Mouse (Mus musculus): Measurements from ENCODE around the gene Ppp1r9a. TPM values are rescaled to one million over a fixed set of nuclear protein-coding genes. Genes with fewer than 3 reads are reported as not detected.

Ppp1r9a gene
- polyA plus RNA-seq, 2 experiments: 18.9 to 33.8 TPM

DNA sequence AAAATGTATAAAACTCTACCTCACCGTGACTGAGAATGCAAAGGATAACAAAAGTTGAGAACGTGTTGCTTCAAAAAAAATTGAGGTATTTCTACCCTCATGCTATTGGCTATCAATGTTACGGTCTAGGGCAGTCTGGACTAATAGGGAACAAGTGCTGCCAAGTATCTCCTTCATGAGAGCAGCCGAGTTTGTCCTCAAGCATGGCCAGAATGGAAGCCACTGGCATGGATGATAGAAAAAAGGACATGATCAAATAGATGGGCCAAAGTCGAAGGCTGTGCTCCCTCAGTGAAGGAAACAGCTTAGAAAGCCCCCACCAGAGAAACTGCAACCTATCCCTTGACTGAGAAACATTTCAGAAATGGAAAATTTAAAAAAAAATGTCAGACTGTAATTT lies 285.3 kb downstream of the Ppp1r9a start:
- H3K4me1 ChIP-seq (ENCODE audit: control insufficient read depth, insufficient read depth, low read length): 0 out of 2 replicates have a peak, but pooled peaks cover 9% of the 10 kb centered on the region
- H3K4me3 ChIP-seq (replicated peaks; ENCODE audit: low read length): no peak overlapping the region
- H3K9me3 ChIP-seq (ENCODE audit: control insufficient read depth, low read length): no peaks in the 10 kb centered on the region
- no peaks in the 10 kb centered on the region for H3K36me3 ChIP-seq (ENCODE audit: control insufficient read depth, insufficient read depth, low read length)
- no peak overlapping the region for H3K9ac ChIP-seq (ENCODE audit: low read depth, low read length, severe bottlenecking)
- WGBS: 65% methylated on average over 5 of the region's 5 CpGs
- no peak overlapping the region for H3K4me2 ChIP-seq (replicated peaks; ENCODE audit: low read depth, low read length, severe bottlenecking)
- no peak for TF ChIP-seq POLR2A (IDR thresholded peaks at IDR 0.05; ENCODE audit: borderline replicate concordance, extremely low read depth, insufficient read depth, insufficient read length)
- DNase-seq (ENCODE audit: low spot score): no peak
- ATAC-seq (ENCODE audit: low FRiP score, low read depth): no peak
- no peaks in the 10 kb centered on the region for H3K27me3 ChIP-seq (ENCODE audit: control insufficient read depth, insufficient read depth, low read length)
- no peak overlapping the region for H3K27ac ChIP-seq (replicated peaks; ENCODE audit: low read depth, low read length)

GRCm38 (mm10) chr6:5188938-5189337 lies 286.2 kb downstream of the Ppp1r9a start:
- H3K4me3 ChIP-seq (replicated peaks; ENCODE audit: low read length): no peak overlapping the region
- TF ChIP-seq POLR2A (IDR thresholded peaks at IDR 0.05; ENCODE audit: borderline replicate concordance, extremely low read depth, insufficient read depth, insufficient read length): no peak
- no peaks in the 10 kb centered on the region for H3K9me3 ChIP-seq (ENCODE audit: control insufficient read depth, low read length)
- H3K27me3 ChIP-seq (ENCODE audit: control insufficient read depth, insufficient read depth, low read length): no peaks in the 10 kb centered on the region
- H3K27ac ChIP-seq (replicated peaks; ENCODE audit: low read depth, low read length): no peak overlapping the region
- 72% methylated on average over 6 of the region's 6 CpGs for WGBS
- H3K4me1 ChIP-seq (ENCODE audit: control insufficient read depth, insufficient read depth, low read length): 0 out of 2 replicates have a peak, but pooled peaks cover 9% of the 10 kb centered on the region
- DNase-seq (ENCODE audit: low spot score) (no peak), ATAC-seq (ENCODE audit: low FRiP score, low read depth) (no peak)
- no peak overlapping the region for H3K4me2 ChIP-seq (replicated peaks; ENCODE audit: low read depth, low read length, severe bottlenecking)
- H3K9ac ChIP-seq (ENCODE audit: low read depth, low read length, severe bottlenecking): no peak overlapping the region
- H3K36me3 ChIP-seq (ENCODE audit: control insufficient read depth, insufficient read depth, low read length): no peaks in the 10 kb centered on the region

GRCm38 (mm10) chr6:5189507-5189906 lies 286.8 kb downstream of the Ppp1r9a start:
- ATAC-seq (ENCODE audit: low FRiP score, low read depth) (no peak), DNase-seq (ENCODE audit: low spot score) (no peak)
- H3K9me3 ChIP-seq (ENCODE audit: control insufficient read depth, low read length): no peaks in the 10 kb centered on the region
- H3K27me3 ChIP-seq (ENCODE audit: control insufficient read depth, insufficient read depth, low read length): no peaks in the 10 kb centered on the region
- TF ChIP-seq POLR2A (IDR thresholded peaks at IDR 0.05; ENCODE audit: borderline replicate concordance, extremely low read depth, insufficient read depth, insufficient read length): no peak
- H3K4me3 ChIP-seq (replicated peaks; ENCODE audit: low read length): no peak overlapping the region
- H3K27ac ChIP-seq (replicated peaks; ENCODE audit: low read depth, low read length): no peak overlapping the region
- 62% methylated on average over 4 of the region's 4 CpGs for WGBS
- H3K36me3 ChIP-seq (ENCODE audit: control insufficient read depth, insufficient read depth, low read length): no peaks in the 10 kb centered on the region
- H3K9ac ChIP-seq (ENCODE audit: low read depth, low read length, severe bottlenecking): no peak overlapping the region
- H3K4me2 ChIP-seq (replicated peaks; ENCODE audit: low read depth, low read length, severe bottlenecking): no peak overlapping the region
- H3K4me1 ChIP-seq (ENCODE audit: control insufficient read depth, insufficient read depth, low read length): 0 out of 2 replicates have a peak, but pooled peaks cover 9% of the 10 kb centered on the region

DNA sequence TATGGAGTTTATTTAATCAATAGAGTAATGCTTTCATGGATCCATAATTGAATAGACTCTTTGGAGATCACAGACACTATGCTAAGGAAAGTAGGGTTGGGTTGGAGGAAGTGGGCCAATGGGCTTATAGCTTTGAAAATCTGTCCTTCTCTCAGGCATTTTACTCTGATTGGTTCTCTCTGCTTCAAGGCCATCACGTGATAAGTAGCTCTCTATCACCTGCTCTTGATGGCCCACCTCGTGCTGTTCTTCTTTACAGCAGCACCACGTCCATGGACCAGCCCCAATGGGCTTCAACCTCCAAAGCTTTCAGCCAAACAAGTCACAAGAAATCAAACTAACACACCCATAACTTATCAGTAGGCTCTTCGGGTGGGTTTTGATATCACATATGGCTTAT lies 288.0 kb downstream of the Ppp1r9a start:
- 83% methylated on average over 4 of the region's 4 CpGs for WGBS
- H3K4me3 ChIP-seq (replicated peaks; ENCODE audit: low read length): no peak overlapping the region
- H3K4me1 ChIP-seq (ENCODE audit: control insufficient read depth, insufficient read depth, low read length): 0 out of 2 replicates have a peak, but pooled peaks cover 9% of the 10 kb centered on the region
- ATAC-seq (ENCODE audit: low FRiP score, low read depth) (no peak), DNase-seq (ENCODE audit: low spot score) (no peak)
- no peaks in the 10 kb centered on the region for H3K27me3 ChIP-seq (ENCODE audit: control insufficient read depth, insufficient read depth, low read length)
- no peak for TF ChIP-seq POLR2A (IDR thresholded peaks at IDR 0.05; ENCODE audit: borderline replicate concordance, extremely low read depth, insufficient read depth, insufficient read length)
- no peaks in the 10 kb centered on the region for H3K36me3 ChIP-seq (ENCODE audit: control insufficient read depth, insufficient read depth, low read length)
- no peaks in the 10 kb centered on the region for H3K9me3 ChIP-seq (ENCODE audit: control insufficient read depth, low read length)
- H3K4me2 ChIP-seq (replicated peaks; ENCODE audit: low read depth, low read length, severe bottlenecking): no peak overlapping the region
- H3K9ac ChIP-seq (ENCODE audit: low read depth, low read length, severe bottlenecking): no peak overlapping the region
- no peak overlapping the region for H3K27ac ChIP-seq (replicated peaks; ENCODE audit: low read depth, low read length)

GRCm38 (mm10) chr6:5193693-5194092 lies 291.0 kb downstream of the Ppp1r9a start, which contains the start of gene Pon1:
TSS of gene Pon1 (minus strand) at chr6:5193946.
- H3K36me3 ChIP-seq (ENCODE audit: control insufficient read depth, insufficient read depth, low read length): no peaks in the 10 kb centered on the region
- no peak within 1 kb of the TSS for H3K4me2 ChIP-seq (replicated peaks; ENCODE audit: low read depth, low read length, severe bottlenecking)
- 40% methylated on average over 5 of the region's 5 CpGs for WGBS
- no peak within 1 kb of the TSS for H3K27ac ChIP-seq (replicated peaks; ENCODE audit: low read depth, low read length)
- no peak for DNase-seq (ENCODE audit: low spot score)
- no peaks in the 10 kb centered on the region for H3K4me1 ChIP-seq (ENCODE audit: control insufficient read depth, insufficient read depth, low read length)
- no peak within 1 kb of the TSS for H3K9ac ChIP-seq (ENCODE audit: low read depth, low read length, severe bottlenecking)
- no peaks in the 10 kb centered on the region for H3K27me3 ChIP-seq (ENCODE audit: control insufficient read depth, insufficient read depth, low read length)
- no peak for ATAC-seq (ENCODE audit: low FRiP score, low read depth)
- TF ChIP-seq POLR2A (IDR thresholded peaks at IDR 0.05; ENCODE audit: borderline replicate concordance, extremely low read depth, insufficient read depth, insufficient read length): no peak
- H3K9me3 ChIP-seq (ENCODE audit: control insufficient read depth, low read length): no peaks in the 10 kb centered on the region; the same call in 1 of the 2 replicates
- no peak within 1 kb of the TSS for H3K4me3 ChIP-seq (replicated peaks; ENCODE audit: low read length)

DNA sequence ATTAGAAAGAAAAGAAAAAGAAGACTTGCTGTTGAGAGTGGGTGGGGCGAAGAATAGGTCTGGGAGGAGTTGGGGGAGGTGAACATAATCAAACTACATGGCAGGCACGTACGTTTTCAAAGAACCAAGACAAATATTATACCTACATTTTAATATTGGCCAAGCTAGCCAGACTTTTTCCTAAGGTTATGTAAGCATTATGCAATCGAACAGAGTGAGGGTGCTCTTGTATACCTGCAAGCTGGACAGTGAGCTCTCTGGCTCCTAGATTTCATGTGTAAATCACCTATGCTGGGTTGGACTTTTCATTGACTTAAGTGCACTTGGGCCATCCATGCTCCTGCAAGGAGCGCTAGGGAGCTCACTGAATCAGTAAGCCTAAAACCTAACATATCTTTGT lies 295.9 kb downstream of the Ppp1r9a start:
- H3K27me3 ChIP-seq (ENCODE audit: control insufficient read depth, insufficient read depth, low read length): no peaks in the 10 kb centered on the region
- no peak for TF ChIP-seq POLR2A (IDR thresholded peaks at IDR 0.05; ENCODE audit: borderline replicate concordance, extremely low read depth, insufficient read depth, insufficient read length)
- H3K4me2 ChIP-seq (replicated peaks; ENCODE audit: low read depth, low read length, severe bottlenecking): no peak overlapping the region
- no peaks in the 10 kb centered on the region; the same call in 1 of the 2 replicates for H3K9me3 ChIP-seq (ENCODE audit: control insufficient read depth, low read length)
- DNase-seq (ENCODE audit: low spot score): no peak
- no peak for ATAC-seq (ENCODE audit: low FRiP score, low read depth)
- WGBS: 97% methylated on average over 5 of the region's 5 CpGs
- no peaks in the 10 kb centered on the region for H3K4me1 ChIP-seq (ENCODE audit: control insufficient read depth, insufficient read depth, low read length)
- no peak overlapping the region for H3K27ac ChIP-seq (replicated peaks; ENCODE audit: low read depth, low read length)
- no peaks in the 10 kb centered on the region for H3K36me3 ChIP-seq (ENCODE audit: control insufficient read depth, insufficient read depth, low read length)
- no peak overlapping the region for H3K4me3 ChIP-seq (replicated peaks; ENCODE audit: low read length)
- H3K9ac ChIP-seq (ENCODE audit: low read depth, low read length, severe bottlenecking): no peak overlapping the region
